Mouse (Mus musculus) mouse embryonic stem cell (cell line): Measurements from ENCODE around the gene Med25.

Experiments
- in situ Hi-C, 2 experiments: fragments of 300-500 bp; cut with MboI; formaldehyde crosslinking; loops; 1 replicate in 1 of 2; 3 replicates in 1 of 2; pipeline ENCODE4 v1.14.3; 2019 to 2020; ENCODE audit warnings: low sequenced_read_pairs in 2 of 2, low pct_unique_long_range_greater_than_20kb in 1 of 2, mixed read lengths in 1 of 2; ENCODE audit not compliant: unreplicated experiment in 1 of 2

Gene Med25

DNA sequence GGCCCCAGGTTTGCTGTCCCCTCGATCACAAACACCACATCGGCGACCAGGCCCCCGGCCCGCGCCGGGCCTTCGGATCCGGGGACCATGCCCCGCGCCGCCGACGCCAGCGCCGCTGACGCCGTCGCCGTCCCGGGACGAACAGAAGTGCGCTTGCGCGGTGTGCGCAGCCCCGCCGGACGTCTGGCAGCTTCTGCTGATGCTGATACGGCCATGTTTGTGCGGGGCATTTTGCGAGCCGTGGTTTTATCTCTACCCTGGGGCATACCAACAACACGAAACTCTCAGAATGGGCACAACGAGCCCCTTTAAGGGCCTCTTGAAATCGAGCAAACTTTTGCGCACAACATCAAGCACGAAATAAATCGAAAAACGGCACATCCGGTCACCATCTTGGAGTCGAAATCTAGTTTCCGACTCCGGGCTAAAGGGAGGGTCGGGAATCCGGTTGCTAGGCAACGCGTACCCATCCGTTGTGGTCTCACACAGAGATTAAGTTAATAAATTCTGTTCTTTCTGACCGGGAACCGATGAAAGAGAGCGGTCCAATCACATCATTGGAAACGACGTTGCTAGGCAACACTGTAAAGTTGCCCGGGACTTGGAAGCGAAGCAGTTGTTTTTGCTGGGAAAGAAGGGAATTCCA lies at the start of gene Med25:
Med25 (minus strand) TSS at position 437 of the 646 bp plus-strand sequence.
- in situ Hi-C loops, result no loop called here

- in situ Hi-C loops, result no loop called here
These were observed 46.2 kb upstream of the Med25 start for GRCm38 (mm10) chr7:44938680-44939079.

GRCm38 (mm10) chr7:44929204-44930151 lies 37.0 kb upstream of the Med25 start, which contains the start of gene Ap2a1:
Gene Ap2a1, minus strand, starts transcription at chr7:44929496.
- in situ Hi-C loops, result no loop called here

- in situ Hi-C loops, result no loop called here
These were observed 36.1 kb upstream of the Med25 start for GRCm38 (mm10) chr7:44928570-44928969.

DNA sequence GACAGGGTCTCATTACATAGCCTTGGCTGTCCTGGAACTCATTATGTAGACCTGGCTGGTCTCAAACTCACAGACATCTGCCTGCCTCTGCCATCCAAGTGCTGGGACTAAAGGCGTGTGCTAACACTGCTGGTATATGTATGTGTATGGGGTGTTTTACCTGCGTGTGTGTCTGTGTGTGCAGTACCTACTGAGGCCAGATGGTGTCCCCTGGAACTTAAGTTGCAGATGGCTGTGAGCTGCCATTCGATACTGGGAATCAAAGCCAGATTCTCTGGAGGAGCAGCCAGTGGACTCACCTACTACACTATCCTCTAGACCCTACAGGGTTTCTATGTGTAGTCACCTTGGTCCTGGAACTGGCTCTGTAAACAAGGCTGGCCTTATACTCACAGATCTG lies 33.0 kb upstream of the Med25 start:
- in situ Hi-C loops, result no loop called here

DNA sequence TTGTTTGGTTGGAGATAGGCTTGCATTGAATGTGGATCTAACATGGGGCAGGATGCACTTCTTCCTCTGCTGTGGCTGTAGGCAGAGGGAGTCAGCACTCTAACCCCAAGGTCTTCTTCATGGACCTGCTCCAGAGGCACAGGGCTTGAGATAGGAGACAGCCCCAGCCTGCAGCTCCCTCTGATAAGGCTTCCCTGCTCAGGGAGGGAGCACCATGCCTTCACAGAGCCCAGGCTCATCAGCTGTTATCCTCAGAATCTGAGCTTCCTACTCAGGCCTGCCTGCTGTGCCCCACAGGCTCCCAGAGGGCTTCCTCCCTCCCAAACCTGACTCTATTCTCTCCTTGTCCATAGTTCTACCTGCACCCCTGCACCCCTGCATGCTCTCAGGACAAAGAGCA lies 30.0 kb upstream of the Med25 start:
- in situ Hi-C loops, result no loop called here

GRCm38 (mm10) chr7:44919127-44919526 lies 26.6 kb upstream of the Med25 start:
- in situ Hi-C loops, result no loop called here

- in situ Hi-C loops, result no loop called here
These were observed 25.7 kb upstream of the Med25 start for GRCm38 (mm10) chr7:44918219-44918618.

DNA sequence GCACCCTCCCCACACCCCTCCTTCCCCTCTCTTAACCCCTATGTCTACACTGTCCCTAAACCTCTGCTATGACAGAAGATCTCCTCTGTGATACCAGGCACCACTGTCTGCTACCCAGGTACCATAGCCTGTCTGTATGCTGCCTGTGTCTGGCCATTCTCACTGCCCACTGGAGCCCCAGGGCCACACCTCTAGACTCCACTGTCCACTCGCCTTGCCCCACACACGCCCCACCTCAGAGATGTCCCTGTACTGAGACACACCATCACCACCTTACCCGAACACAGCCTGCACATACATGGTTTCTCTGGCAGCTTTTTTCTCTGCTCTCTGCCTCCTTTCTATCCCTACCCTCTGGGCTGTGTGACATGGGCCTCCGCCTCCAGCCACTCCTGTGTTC lies 24.4 kb upstream of the Med25 start:
- in situ Hi-C loops, result no loop called here

DNA sequence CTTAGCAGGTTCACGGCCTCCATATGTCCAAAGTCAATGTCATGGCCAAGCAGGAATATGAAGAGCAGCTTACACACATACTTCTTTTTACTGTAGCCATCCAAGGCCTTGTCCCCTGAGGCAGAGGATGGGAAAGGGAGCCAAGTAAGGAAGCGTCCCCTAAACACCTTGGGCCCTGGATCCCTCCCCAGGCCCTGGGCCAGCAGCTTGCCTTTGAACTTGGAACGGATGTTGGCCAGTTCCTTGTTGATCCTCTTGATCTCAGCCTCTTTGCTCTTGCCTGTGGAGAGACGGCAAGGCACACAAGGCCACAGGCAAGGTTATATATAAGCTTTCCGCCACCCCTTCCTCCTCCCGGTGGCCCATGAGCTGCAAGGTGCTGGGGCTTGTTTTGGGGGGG lies 23.7 kb upstream of the Med25 start:
- in situ Hi-C loops, result no loop called here

GRCm38 (mm10) chr7:44915314-44915713 lies 22.8 kb upstream of the Med25 start:
- in situ Hi-C loops, result no loop called here

GRCm38 (mm10) chr7:44914396-44914795 lies 21.9 kb upstream of the Med25 start:
- in situ Hi-C loops, result no loop called here

DNA sequence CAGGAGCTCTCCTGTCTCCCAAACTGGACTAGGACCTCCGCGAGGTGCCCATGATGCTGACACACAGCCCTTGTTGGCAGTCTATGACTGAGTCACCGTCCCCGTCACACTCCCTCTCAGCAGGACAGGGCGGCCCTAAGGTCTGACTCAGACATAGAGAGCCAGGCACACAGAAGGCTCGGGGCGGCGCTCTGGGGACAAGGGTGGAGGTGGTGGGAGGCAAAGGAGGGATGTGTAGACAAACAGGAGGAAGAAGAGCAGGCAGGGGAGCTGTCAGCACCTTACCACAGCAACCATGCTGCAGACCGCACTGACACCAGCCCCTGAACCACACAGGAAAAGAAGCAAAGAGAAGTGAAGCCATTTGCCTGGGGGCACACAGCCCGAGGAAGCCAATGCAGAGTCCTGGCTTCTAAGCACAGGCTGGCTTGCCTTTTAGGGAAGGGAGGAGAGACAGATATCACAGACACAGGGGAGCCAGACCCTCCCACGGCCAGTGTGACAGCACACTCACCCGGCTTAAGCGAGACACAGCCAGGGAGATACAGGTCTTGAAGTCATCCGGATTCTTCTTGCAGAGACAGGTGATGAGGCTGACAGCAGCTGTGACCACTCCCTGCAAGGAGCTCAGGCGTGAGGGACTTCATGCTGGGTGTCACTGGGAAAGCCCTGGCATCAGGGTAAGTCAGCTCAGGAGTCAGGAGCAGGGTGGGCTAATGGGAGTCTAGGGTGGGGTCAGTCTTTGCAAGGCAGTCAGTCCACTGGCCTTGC lies 16.4 kb upstream of the Med25 start:
- in situ Hi-C loops, result no loop called here

GRCm38 (mm10) chr7:44905430-44905829 lies 12.9 kb upstream of the Med25 start:
- in situ Hi-C loops, result no loop called here

GRCm38 (mm10) chr7:44901230-44901722 lies 8.8 kb upstream of the Med25 start:
- in situ Hi-C loops, result no loop called here

GRCm38 (mm10) chr7:44900632-44901031 lies 8.1 kb upstream of the Med25 start:
- in situ Hi-C loops, result no loop called here

DNA sequence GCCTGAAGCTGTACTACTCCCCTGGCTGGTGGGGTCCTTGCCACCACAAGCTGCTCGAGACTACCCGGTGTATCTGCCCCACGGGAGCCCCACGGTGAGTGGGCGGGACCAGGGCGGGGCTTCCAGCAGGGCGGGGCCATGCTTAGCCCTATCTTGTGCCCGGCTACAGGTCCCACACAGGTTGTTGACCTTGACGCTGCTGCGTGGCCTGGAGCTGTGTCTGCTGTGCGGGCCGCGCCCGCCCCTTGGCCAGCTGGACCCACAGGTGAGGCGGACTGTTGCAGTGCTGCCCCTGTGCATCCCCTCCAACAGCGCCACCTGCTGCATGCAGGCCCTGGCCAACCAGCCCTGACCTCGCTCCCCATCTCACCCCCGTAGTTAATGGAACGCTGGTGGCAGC lies 6.1 kb upstream of the Med25 start:
- in situ Hi-C loops, result no loop called here

GRCm38 (mm10) chr7:44896499-44896898 lies 4.0 kb upstream of the Med25 start:
- in situ Hi-C loops, result no loop called here
